Mouse (Mus musculus): ENCODE measurements around the gene Zfp60. TPM values are rescaled to one million over a fixed set of nuclear protein-coding genes. Genes with fewer than 3 reads are reported as not detected.

Zfp60 gene
- total and polyA plus RNA-seq, 3 experiments: 1.6 to 8.9 (median 8.8) TPM

DNA sequence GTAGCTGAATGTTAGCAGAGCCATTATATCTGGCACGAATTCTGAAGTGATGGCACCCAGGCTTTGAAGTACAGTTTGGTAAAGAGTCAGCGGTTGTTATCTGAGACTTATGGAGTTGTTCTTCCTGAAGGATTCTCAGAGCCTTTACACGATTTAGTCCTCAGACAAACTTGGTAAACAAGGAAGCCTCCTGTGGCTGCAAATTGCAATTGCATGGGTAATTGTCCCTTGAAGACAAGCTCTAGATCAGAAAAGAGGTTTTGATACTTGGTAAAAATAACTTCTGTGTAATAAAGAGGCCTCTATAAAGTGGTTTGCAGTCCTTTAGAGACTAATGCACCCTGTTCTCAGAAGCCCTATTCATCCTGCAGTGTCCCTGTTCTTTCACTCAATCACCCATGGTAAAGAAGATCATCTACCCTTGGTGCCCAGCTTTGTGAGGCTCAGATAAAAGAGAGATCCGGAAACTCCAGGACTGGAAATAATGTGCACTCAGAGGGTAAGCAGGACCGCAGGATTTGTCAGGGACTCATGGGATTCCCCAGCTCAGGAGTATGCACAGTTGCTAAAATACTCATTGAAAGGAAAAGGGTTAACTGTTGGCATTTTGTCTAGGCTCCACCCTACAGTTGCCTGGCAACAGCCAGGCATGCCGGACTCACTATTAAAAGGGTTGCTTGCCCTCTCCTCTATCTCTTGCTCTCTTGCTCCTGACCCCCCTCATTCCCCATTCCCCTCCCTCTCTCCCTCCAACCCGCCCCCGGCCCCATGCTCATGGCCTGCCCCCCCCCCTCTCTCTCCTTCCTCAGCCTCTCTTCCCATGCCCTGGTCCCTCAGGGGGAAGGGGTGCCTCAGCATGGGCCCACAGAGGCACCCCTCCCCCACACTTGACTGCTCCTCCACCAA, 67.0 kb downstream of the Zfp60 start:
- 36% methylated on average over 7 of the region's 8 CpGs for WGBS
- Histone ChIP-seq H3K4me3 (no peak overlapping the region), H3K9ac (ENCODE audit: low read depth, low read length) (no peak overlapping the region), H3K36me3 (ENCODE audit: control insufficient read depth, insufficient read depth, low read length) (no peaks in the 10 kb centered on the region), H3K27me3 (ENCODE audit: control insufficient read depth, insufficient read depth, low read length) (peaks cover 2% of the 10 kb centered on the region; the same call in 1 of the 2 replicates), H3K27ac (no peak overlapping the region), H3K4me1 (ENCODE audit: control insufficient read depth, insufficient read depth, low read length) (no peaks in the 10 kb centered on the region), H3K79me2 (replicated peaks; ENCODE audit: control insufficient read depth, insufficient read depth, low read length) (no peaks in the 10 kb centered on the region)
- intact Hi-C loops (cut with DNase I): no loop called here
- DNase-seq: no peak
- TF ChIP-seq EP300 (IDR thresholded peaks at IDR 0.05; ENCODE audit: insufficient read depth, low read depth, low read length): no peak
- no peak for TF ChIP-seq CTCF (IDR thresholded peaks at IDR 0.05)
- no peak for TF ChIP-seq POLR2A (IDR thresholded peaks at IDR 0.05; ENCODE audit: insufficient read depth, low read depth, low read length)

DNA sequence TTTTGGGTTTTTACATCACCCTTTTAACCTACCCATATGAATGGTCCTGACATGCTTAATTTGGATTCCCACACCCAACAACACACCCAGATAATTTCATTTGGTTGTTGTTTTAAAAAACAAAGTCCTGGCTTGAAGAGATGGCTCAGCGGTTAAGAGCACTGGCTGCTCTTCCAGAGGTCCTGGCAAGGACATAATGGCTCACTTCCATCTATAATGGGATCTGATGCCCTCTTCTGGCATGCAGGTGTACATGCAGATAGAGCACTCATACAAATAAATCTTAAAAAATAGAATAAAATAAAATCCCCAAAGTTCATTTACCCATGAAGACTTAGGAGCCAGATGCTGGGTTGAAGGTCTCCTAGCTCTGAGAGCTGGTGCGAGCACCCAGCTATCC, 69.9 kb downstream of the Zfp60 start:
- DNase-seq: no peak
- intact Hi-C loops (cut with DNase I): loop anchor here (5.0 kb wide), 2 partner anchors 69 to 309 kb away; partner anchors contain the start of gene Zfp60
- H3K79me2 ChIP-seq (replicated peaks; ENCODE audit: control insufficient read depth, insufficient read depth, low read length): no peaks in the 10 kb centered on the region
- H3K4me1 ChIP-seq (ENCODE audit: control insufficient read depth, insufficient read depth, low read length): peaks cover 1% of the 10 kb centered on the region
- TF ChIP-seq CTCF (IDR thresholded peaks at IDR 0.05) (peak; percentile 55), EP300 (IDR thresholded peaks at IDR 0.05; ENCODE audit: insufficient read depth, low read depth, low read length) (no peak)
- WGBS: 43% methylated on average over 2 of the region's 2 CpGs
- H3K36me3 ChIP-seq (ENCODE audit: control insufficient read depth, insufficient read depth, low read length): no peaks in the 10 kb centered on the region
- no peak overlapping the region for H3K4me3 ChIP-seq
- peaks cover 2% of the 10 kb centered on the region; the same call in 1 of the 2 replicates for H3K27me3 ChIP-seq (ENCODE audit: control insufficient read depth, insufficient read depth, low read length)
- H3K9ac ChIP-seq (ENCODE audit: low read depth, low read length): no peak overlapping the region
- no peak overlapping the region for H3K27ac ChIP-seq

- peaks cover 1% of the 10 kb centered on the region for H3K4me1 ChIP-seq (ENCODE audit: control insufficient read depth, insufficient read depth, low read length)
- H3K36me3 ChIP-seq (ENCODE audit: control insufficient read depth, insufficient read depth, low read length): no peaks in the 10 kb centered on the region
- H3K27me3 ChIP-seq (ENCODE audit: control insufficient read depth, insufficient read depth, low read length): no peaks in the 10 kb centered on the region
- WGBS: 77% methylated on average over 5 of the region's 5 CpGs
- intact Hi-C loops (cut with DNase I): loop anchor here (5.0 kb wide), 2 partner anchors 71 to 311 kb away; partner anchors contain the start of gene Zfp60
- no peak for DNase-seq
- no peak overlapping the region for H3K9ac ChIP-seq (ENCODE audit: low read depth, low read length)
- H3K27ac ChIP-seq: no peak overlapping the region
- H3K4me3 ChIP-seq: no peak overlapping the region
- H3K79me2 ChIP-seq (replicated peaks; ENCODE audit: control insufficient read depth, insufficient read depth, low read length): no peaks in the 10 kb centered on the region
- TF ChIP-seq CTCF (IDR thresholded peaks at IDR 0.05) (no peak), EP300 (IDR thresholded peaks at IDR 0.05; ENCODE audit: insufficient read depth, low read depth, low read length) (no peak), POLR2A (IDR thresholded peaks at IDR 0.05; ENCODE audit: insufficient read depth, low read depth, low read length) (no peak)
Measured at GRCm38 (mm10) chr7:27802986-27803385, 71.8 kb downstream of the Zfp60 start.

Other genes with a start within 250 kb of the Zfp60 start
- 10 to 100 TPM in 1 of 2 experiments, 1 to 10 TPM in 1; 7.6 to 10.2 TPM for gene Sertad1, start 244.5 kb upstream of the Zfp60 start, total RNA-seq (2021)
- 12.2 and 14.0 TPM in 2 replicates for gene Sertad1, start 244.5 kb upstream of the Zfp60 start, polyA plus RNA-seq (2012; rRNA removed)
- gene Prx, start 232.1 kb upstream of the Zfp60 start, total RNA-seq (2021): under 1 TPM; 0.59 to 0.81 TPM
- 0.59 and 0.61 TPM in 2 replicates for gene Prx, start 232.1 kb upstream of the Zfp60 start, polyA plus RNA-seq (2012; rRNA removed)
- gene Hipk4, start 208.1 kb upstream of the Zfp60 start, total RNA-seq (2021): under 1 TPM; 0.10 to 0.14 TPM
- 0.20 and 0.21 TPM in 2 replicates for gene Hipk4, start 208.1 kb upstream of the Zfp60 start, polyA plus RNA-seq (2012; rRNA removed)
- gene Pld3, start 178.2 kb upstream of the Zfp60 start, total RNA-seq (2021): 10 to 100 TPM; 22.9 to 30.6 TPM
- gene Pld3, start 178.2 kb upstream of the Zfp60 start, polyA plus RNA-seq (2012; rRNA removed): 54.8 and 68.1 TPM in 2 replicates
- 10 to 100 TPM; 72.0 to 72.1 TPM for gene 2310022A10Rik, start 178.2 kb upstream of the Zfp60 start, total RNA-seq (2021)
- gene 2310022A10Rik, start 178.2 kb upstream of the Zfp60 start, polyA plus RNA-seq (2012; rRNA removed): 79.5 and 87.4 TPM in 2 replicates
- gene Akt2, start 139.8 kb upstream of the Zfp60 start, total RNA-seq (2021): 100 to 1,000 TPM; 181 to 219 TPM
- 134 and 181 TPM in 2 replicates for gene Akt2, start 139.8 kb upstream of the Zfp60 start, polyA plus RNA-seq (2012; rRNA removed)
- gene Ttc9b, start 77.5 kb upstream of the Zfp60 start, total RNA-seq (2021): not detected
- gene Ttc9b, start 77.5 kb upstream of the Zfp60 start, polyA plus RNA-seq (2012; rRNA removed): not detected in 2 replicates
- 10 to 100 TPM; 20.6 to 21.7 TPM for gene Map3k10, start 56.8 kb upstream of the Zfp60 start, total RNA-seq (2021)
- 13.5 and 14.6 TPM in 2 replicates for gene Map3k10, start 56.8 kb upstream of the Zfp60 start, polyA plus RNA-seq (2012; rRNA removed)
- under 1 TPM; 0.42 to 0.52 TPM for gene Zfp607b, start 42.0 kb upstream of the Zfp60 start, total RNA-seq (2021)
- 0.18 and 0.20 TPM in 2 replicates for gene Zfp607b, start 42.0 kb upstream of the Zfp60 start, polyA plus RNA-seq (2012; rRNA removed)
- gene Zfp626, start 75.8 kb downstream of the Zfp60 start, total RNA-seq (2021): 1 to 10 TPM; 5.1 to 5.2 TPM
- gene Zfp626, start 75.8 kb downstream of the Zfp60 start, polyA plus RNA-seq (2012; rRNA removed): 0.68 and 1.4 TPM in 2 replicates
- 1 to 10 TPM; 2.8 to 3.1 TPM for gene Zfp59, start 107.2 kb downstream of the Zfp60 start, total RNA-seq (2021)
- gene Zfp59, start 107.2 kb downstream of the Zfp60 start, polyA plus RNA-seq (2012; rRNA removed): 0.62 and 1.5 TPM in 2 replicates
- gene Zfp607a, start 126.1 kb downstream of the Zfp60 start, total RNA-seq (2021): 1 to 10 TPM; 2.5 to 3.4 TPM
- 0.47 and 1.8 TPM in 2 replicates for gene Zfp607a, start 126.1 kb downstream of the Zfp60 start, polyA plus RNA-seq (2012; rRNA removed)
- 1 to 10 TPM; 4.3 to 4.4 TPM for gene Zfp974, start 198.1 kb downstream of the Zfp60 start, total RNA-seq (2021)
- 1.6 and 1.8 TPM in 2 replicates for gene Zfp974, start 198.1 kb downstream of the Zfp60 start, polyA plus RNA-seq (2012; rRNA removed)
- gene Zfp780b, start 247.8 kb downstream of the Zfp60 start, total RNA-seq (2021): 1 to 10 TPM; 8.0 to 8.6 TPM
- 1.5 and 3.1 TPM in 2 replicates for gene Zfp780b, start 247.8 kb downstream of the Zfp60 start, polyA plus RNA-seq (2012; rRNA removed)